Mouse (Mus musculus) forebrain, embryonic 16.5 days (tissue): Measurements from ENCODE around the gene Slc17a4. TPM values are rescaled to one million over a fixed set of nuclear protein-coding genes. Genes with fewer than 3 reads are reported as not detected.

Experiments
- ATAC-seq: fragments of 200-750 bp; cut with Nextera tagmentation; 2 replicates; pipeline ENCODE4 v1.8.0; 2017; ENCODE audit warnings: mild to moderate bottlenecking, moderate library complexity
- H3K27ac ChIP-seq: fragments of 300-500 bp; sonication (generic); 2 replicates; pipeline ENCODE4 v1.5.1; 2014; ENCODE audit warnings: low read length, control low read depth
- H3K27me3 ChIP-seq: fragments of 300-500 bp; sonication (generic); replicated peaks from 2 replicates; pipeline ENCODE4 v1.6.1; 2014; ENCODE audit warnings: low read length; ENCODE audit not compliant: control insufficient read depth, insufficient read depth
- H3K36me3 ChIP-seq: fragments of 300-500 bp; sonication (generic); 2 replicates; pipeline ENCODE4 v1.6.1; 2014; ENCODE audit not compliant: control insufficient read depth, insufficient read depth
- H3K4me1 ChIP-seq: fragments of 300-500 bp; sonication (generic); replicated peaks from 2 replicates; pipeline ENCODE4 v1.6.1; 2014; ENCODE audit warnings: low read length; ENCODE audit not compliant: control insufficient read depth, insufficient read depth
- H3K4me2 ChIP-seq: fragments of 300-500 bp; sonication (generic); 2 replicates; pipeline ENCODE4 v1.6.1; 2014; ENCODE audit warnings: mild to moderate bottlenecking, low read length, control low read depth
- H3K4me3 ChIP-seq: fragments of 300-500 bp; sonication (generic); replicated peaks from 2 replicates; pipeline ENCODE4 v1.5.1; 2014; ENCODE audit warnings: mild to moderate bottlenecking, low read length, control low read depth
- H3K9ac ChIP-seq: fragments of 300-500 bp; sonication (generic); replicated peaks from 2 replicates; pipeline ENCODE4 v1.6.1; 2014; ENCODE audit warnings: low read depth, low read length, control low read depth
- H3K9me3 ChIP-seq: fragments of 300-500 bp; sonication (generic); 2 replicates; pipeline ENCODE4 v1.6.1; 2016; ENCODE audit warnings: low read length; ENCODE audit not compliant: control insufficient read depth
- WGBS: fragments of 180-500 bp; shearing (Covaris S2); extraction: QIAGEN DNeasy Blood & Tissue Kit; methylation state at CpG from one replicate; pipeline ENCODE4 v1.1.7; 2014; 5-methylcytosine and 5-hydroxymethylcytosine counted together
- polyA plus RNA-seq: library from polyadenylated mRNA; unstranded; fragments of >200 nt; fragmentation: Nextera tagmentation; extraction: Ambion mirVana; gene quantifications from 2 replicates; pipeline ENCODE4 v1.2.1, GENCODE M21; 2015

Slc17a4 gene
- polyA plus RNA-seq, 1 experiment from 2014 or later = not detected

DNA sequence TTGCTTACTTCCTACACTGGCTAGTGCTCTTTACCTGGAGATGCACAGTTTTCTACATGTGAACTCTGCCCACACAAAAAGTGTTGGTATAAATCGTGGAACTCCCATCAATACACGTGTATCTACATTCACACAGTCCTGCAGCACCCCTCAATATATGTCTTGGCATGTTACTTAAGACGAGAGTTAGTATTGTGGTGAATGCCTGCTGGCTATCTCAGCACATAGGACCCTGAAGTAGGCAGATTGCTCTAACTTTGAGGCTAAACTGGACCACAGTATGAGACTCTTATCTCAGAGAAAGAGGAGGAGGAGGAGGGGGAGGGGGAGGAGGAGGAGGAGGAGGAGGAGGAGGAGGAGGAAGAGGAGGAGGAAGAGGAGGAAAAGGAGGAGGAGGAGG is 35.7 kb downstream of the Slc17a4 start:
- Histone ChIP-seq H3K27ac (no peak overlapping the region), H3K27me3 (no peaks in the 10 kb centered on the region), H3K4me2 (no peak overlapping the region), H3K4me3 (no peak overlapping the region), H3K9ac (no peak overlapping the region), H3K9me3 (no peaks in the 10 kb centered on the region), H3K4me1 (no peaks in the 10 kb centered on the region), H3K36me3 (no peaks in the 10 kb centered on the region)
- WGBS = 83% methylated on average over 3 of the region's 3 CpGs
- no peak for ATAC-seq

DNA sequence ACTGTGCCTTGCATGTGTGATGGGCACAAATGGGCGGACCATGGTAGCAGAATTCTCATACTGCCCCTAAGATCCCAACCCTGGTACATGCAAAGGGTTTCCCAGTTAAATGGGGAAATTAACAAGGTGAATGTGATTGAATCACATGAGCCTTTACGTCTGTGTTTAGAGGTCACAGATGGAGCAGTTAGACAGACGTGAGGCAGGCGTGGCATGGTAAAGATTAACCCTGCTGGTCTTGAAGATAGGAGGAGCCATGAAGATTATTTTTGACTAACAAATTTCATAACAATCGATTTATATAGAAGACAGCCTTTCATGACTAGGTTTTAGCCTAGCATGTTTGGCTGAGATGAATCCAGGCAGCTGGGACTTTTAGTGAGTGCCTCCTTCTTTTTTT is 41.7 kb downstream of the Slc17a4 start:
- Histone ChIP-seq H3K4me1 (no peaks in the 10 kb centered on the region), H3K4me3 (no peak overlapping the region), H3K4me2 (no peak overlapping the region), H3K27ac (no peak overlapping the region), H3K9me3 (no peaks in the 10 kb centered on the region), H3K36me3 (no peaks in the 10 kb centered on the region), H3K27me3 (no peaks in the 10 kb centered on the region), H3K9ac (no peak overlapping the region)
- no peak for ATAC-seq
- 84% methylated on average over 5 of the region's 5 CpGs for WGBS

DNA sequence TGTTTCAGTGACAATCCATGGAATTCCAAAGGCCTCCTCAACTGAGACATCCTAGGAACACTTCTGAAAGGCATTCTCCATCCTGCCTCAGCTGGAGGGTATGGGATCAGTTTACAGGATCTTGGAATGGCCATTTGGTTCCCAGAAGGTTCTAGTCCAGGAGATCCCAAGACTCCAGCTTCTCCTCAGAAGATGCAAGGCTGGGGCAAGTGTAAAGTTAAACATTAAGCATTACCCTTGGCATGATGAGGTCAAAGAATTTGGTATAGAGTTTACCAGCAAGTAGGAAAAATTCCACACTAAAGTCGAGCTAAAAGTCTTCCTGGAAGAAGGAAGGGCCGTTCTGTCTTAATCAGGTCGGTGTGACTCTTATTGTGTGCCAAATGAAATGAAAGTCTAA is 44.8 kb downstream of the Slc17a4 start:
- Histone ChIP-seq H3K9ac (no peak overlapping the region), H3K9me3 (no peaks in the 10 kb centered on the region), H3K4me1 (no peaks in the 10 kb centered on the region), H3K27me3 (no peaks in the 10 kb centered on the region), H3K27ac (no peak overlapping the region), H3K4me2 (no peak overlapping the region), H3K4me3 (no peak overlapping the region), H3K36me3 (no peaks in the 10 kb centered on the region)
- WGBS = 85% methylated on average over 3 of the region's 3 CpGs
- no peak for ATAC-seq

DNA sequence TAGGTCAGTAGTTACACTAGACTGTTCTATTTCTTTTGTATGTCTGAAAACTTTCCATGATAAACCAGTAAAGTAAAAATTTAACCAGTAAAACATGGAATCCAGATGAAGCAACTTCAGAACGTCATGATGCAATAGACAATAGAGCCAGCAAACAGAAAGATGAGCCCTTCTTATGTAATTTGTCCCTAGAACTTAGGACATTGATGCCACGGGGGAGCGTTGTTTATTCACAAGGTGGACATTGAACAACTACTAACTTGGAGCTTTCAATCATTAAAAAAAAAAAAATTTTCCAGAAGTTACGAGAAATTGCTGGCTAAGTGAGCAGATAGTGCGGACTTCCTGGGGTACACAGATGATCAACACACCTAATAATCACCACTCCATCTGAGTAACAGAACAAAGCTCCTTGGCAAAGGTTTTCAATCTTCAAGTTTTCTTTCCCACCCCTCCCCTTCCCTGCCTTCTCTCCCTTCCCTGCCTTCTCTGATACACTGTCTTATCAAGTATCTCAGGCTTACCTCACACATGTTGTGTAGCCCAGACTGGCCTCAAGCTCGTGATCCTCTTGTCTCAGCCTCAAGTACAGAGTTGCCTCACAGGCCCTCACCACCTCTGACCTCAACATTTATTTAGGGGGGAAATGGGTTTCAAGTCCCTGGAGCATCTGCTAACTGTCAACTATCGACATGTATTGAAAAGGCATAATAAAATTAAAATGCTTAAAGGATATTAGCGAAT is 45.8 kb downstream of the Slc17a4 start:
- Histone ChIP-seq H3K4me1 (no peaks in the 10 kb centered on the region), H3K4me3 (no peak overlapping the region), H3K9ac (no peak overlapping the region), H3K4me2 (no peak overlapping the region), H3K9me3 (no peaks in the 10 kb centered on the region), H3K27ac (no peak overlapping the region), H3K27me3 (no peaks in the 10 kb centered on the region), H3K36me3 (no peaks in the 10 kb centered on the region)
- no peak for ATAC-seq
- 92% methylated on average over 8 of the region's 8 CpGs for WGBS

DNA sequence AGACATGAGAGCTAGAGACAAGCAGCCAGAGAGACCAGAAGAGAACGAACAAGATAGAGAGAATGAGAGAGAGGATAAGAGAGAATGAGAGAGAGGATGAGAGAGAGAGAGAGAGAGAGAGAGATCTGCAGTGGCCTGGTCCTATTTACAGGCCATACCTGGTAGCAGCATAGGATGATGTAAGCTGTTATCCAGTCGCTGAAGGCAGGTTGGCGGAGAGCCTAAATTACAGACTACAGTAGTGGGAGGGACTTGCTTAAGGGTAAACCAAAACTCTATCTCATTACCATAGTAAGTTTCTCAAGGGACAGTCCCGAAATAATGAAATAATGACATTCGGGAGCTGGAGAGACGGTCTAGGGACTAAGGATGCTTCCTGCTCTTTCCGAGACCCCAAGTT is 47.4 kb downstream of the Slc17a4 start, which contains the start of gene Slc17a1:
TSS of gene Slc17a1 (plus strand) at position 346 of the 400 bp plus-strand sequence.
- Histone ChIP-seq H3K4me2 (no peak within 1 kb of the TSS), H3K4me3 (no peak within 1 kb of the TSS), H3K27me3 (no peaks in the 10 kb centered on the region), H3K27ac (no peak within 1 kb of the TSS), H3K4me1 (no peaks in the 10 kb centered on the region), H3K36me3 (no peaks in the 10 kb centered on the region), H3K9me3 (no peaks in the 10 kb centered on the region), H3K9ac (no peak within 1 kb of the TSS)
- 74% methylated on average over 7 of the region's 7 CpGs for WGBS
- ATAC-seq = no peak

DNA sequence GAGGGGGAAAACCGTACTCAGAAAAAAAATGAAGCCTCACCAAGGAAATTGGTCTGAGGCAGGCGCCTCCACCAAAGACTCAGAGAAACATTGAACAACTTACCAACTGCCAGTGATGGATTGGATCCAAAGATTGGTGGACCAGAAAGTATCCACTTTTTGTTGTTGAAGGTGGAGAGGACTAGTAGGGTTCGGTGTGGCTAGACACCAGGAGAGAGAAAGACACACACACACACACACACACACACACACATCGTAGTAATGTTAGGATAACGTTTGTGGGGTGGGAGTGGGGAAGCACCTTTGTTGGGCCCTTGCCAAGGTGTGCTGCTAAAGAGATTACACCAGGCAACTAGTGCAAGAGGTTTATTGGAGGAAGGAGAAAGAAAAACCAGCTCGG is 47.8 kb downstream of the Slc17a4 start:
- H3K27ac ChIP-seq = no peak overlapping the region
- H3K9ac ChIP-seq = no peak overlapping the region
- H3K36me3 ChIP-seq = no peaks in the 10 kb centered on the region
- no peaks in the 10 kb centered on the region for H3K27me3 ChIP-seq
- no peaks in the 10 kb centered on the region for H3K4me1 ChIP-seq
- WGBS = 77% methylated on average over 6 of the region's 6 CpGs
- no peaks in the 10 kb centered on the region for H3K9me3 ChIP-seq
- no peak for ATAC-seq
- no peak overlapping the region for H3K4me3 ChIP-seq
- H3K4me2 ChIP-seq = no peak overlapping the region

DNA sequence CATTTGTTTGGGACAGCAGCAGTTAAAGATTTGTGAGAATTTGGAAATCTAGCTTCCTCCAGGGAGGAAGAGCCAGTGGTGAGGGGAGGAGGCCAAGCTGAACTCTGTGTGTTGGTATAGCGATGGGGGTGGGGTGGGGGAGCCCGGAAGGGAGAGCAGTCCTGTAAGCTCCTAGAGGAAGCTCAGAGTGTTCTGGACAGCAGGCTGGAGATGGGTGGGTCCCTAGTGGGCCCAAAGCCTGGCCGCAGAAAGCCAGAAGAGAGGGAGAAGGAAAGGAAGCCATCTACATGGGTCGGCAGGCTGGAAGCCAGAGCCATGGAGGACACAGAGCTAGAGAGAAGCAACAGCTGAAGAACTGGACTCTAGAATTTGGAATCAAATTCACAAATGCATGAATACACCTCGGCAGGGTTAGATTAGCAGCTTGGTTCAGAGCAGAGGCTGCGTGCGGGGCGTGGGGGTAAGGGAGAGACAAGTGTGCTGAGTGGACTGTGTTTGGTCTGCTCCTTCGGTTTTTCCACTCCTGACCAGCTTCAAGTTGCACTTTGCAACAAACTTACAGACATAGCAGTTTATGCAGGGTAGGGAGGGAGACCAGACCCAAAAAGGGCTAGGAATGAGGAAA is 48.6 kb downstream of the Slc17a4 start:
- H3K27ac ChIP-seq = no peak overlapping the region
- 82% methylated on average over 9 of the region's 9 CpGs for WGBS
- no peaks in the 10 kb centered on the region for H3K36me3 ChIP-seq
- H3K4me1 ChIP-seq = no peaks in the 10 kb centered on the region
- H3K4me2 ChIP-seq = no peak overlapping the region
- H3K4me3 ChIP-seq = no peak overlapping the region
- no peaks in the 10 kb centered on the region for H3K9me3 ChIP-seq
- ATAC-seq = no peak
- H3K9ac ChIP-seq = no peak overlapping the region
- H3K27me3 ChIP-seq = no peaks in the 10 kb centered on the region

DNA sequence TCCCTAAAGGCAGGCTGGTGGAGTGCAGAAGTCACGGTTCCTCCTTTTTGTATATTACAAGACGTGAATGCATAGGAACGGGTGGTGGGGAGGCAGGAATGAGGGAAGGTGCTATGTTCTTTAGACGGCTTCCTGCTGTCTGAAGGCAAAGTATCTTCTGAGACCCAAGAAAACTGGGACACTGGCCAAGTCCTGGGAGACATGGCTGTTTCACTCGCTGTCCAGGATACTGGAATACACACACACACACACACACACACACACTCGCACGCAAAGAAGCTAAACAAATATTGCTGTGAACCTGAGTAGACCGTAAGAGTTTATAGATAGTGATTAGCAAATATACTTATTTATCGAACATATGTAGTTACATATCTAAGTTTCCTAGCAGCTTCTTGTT is 50.1 kb downstream of the Slc17a4 start:
- Histone ChIP-seq H3K4me3 (no peak overlapping the region), H3K27ac (no peak overlapping the region), H3K9ac (no peak overlapping the region), H3K4me2 (no peak overlapping the region), H3K27me3 (no peaks in the 10 kb centered on the region), H3K9me3 (no peaks in the 10 kb centered on the region), H3K36me3 (no peaks in the 10 kb centered on the region), H3K4me1 (no peaks in the 10 kb centered on the region)
- WGBS = 79% methylated on average over 9 of the region's 9 CpGs
- no peak for ATAC-seq

DNA sequence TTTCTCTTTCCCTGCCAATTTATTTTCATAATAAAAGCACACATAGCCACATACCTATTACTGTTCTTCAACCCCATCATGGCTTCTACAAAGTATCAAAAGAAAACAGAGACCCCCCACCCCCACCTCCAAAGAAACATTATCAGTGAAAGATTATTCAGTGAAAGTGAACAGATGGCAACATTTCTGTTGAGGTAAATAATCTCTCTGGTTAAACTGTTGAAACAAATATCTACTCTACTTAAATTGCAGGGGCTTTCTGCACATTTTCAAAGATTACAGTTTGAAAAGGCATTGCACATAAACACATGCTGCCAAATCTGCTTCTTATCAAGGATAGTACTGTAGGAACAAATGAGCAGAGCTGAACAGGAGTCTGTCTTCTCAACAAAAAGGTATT is 53.0 kb downstream of the Slc17a4 start:
- Histone ChIP-seq H3K27ac (no peak overlapping the region), H3K9me3 (no peaks in the 10 kb centered on the region), H3K4me3 (no peak overlapping the region), H3K9ac (no peak overlapping the region), H3K36me3 (no peaks in the 10 kb centered on the region), H3K4me1 (no peaks in the 10 kb centered on the region), H3K27me3 (no peaks in the 10 kb centered on the region), H3K4me2 (no peak overlapping the region)
- no peak for ATAC-seq
